Mouse (Mus musculus) embryonic fibroblast, embryonic 13.5 days (primary cell): ENCODE results near the gene Lamtor4.
"Not testable (repeated sequence)": the region's sequence is repeated elsewhere in the genome, so short reads cannot be mapped to it uniquely, and the experiment has no call there.

Source experiments
- CTCF ChIP-seq: IDR thresholded peaks from 2 replicates; pipeline ENCODE4 v1.5.1; 2011; ENCODE audit warnings: mild to moderate bottlenecking, control low read depth, low read length, moderate library complexity, borderline replicate concordance; ENCODE audit not compliant: insufficient read depth
- POLR2A ChIP-seq: IDR thresholded peaks from 2 replicates; pipeline ENCODE4 v1.6.1; 2011; ENCODE audit warnings: low read depth, mild to moderate bottlenecking, control low read depth, low read length, moderate library complexity

- TF ChIP-seq CTCF, POLR2A: not testable (repeated sequence)
Measured at GRCm38 (mm10) chr5:138216632-138217031, 38.6 kb upstream of the Lamtor4 start.
